Mouse (Mus musculus): ENCODE results near the gene Map2k3.
A peak's percentile ranks its signal among the peaks of the same experiment; 100 is the strongest.
"Not testable (repeated sequence)": the region's sequence is repeated elsewhere in the genome, so short reads cannot be mapped to it uniquely, and the experiment has no call there.

Gene Map2k3

DNA sequence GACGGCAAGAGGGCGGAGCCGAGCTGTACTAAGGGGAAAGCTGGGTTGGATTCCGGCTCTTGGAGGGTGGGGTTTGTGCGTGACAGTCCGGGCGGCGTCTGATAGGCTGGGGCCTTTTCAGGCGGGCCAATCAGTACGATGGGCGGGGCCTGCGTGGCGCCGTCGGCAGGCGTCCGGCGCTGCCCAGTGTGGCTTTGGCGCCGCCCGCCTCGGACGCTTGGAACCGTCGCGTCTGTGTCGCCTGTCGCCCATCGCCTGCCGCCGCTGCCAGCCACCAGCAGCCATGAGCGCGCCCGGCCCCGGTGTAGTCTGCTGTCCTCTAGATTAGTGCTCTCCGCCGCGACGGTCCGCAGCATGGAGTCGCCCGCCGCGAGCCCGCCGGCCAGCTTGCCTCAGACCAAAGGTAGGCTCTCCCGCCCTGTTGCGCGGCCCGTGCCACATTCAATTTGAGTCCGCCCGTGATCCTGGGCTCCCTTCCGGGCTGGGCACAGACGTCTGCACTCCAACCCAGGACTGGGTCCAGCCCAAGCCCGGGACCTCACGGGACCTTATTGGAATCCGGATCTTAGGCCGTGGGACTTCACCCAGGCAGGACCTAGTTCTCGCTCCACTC lies at the start of gene Map2k3:
Map2k3 (plus strand) TSS at position 165 of the 613 bp plus-strand sequence.
- DNase-seq, result peak; percentile 98

DNA sequence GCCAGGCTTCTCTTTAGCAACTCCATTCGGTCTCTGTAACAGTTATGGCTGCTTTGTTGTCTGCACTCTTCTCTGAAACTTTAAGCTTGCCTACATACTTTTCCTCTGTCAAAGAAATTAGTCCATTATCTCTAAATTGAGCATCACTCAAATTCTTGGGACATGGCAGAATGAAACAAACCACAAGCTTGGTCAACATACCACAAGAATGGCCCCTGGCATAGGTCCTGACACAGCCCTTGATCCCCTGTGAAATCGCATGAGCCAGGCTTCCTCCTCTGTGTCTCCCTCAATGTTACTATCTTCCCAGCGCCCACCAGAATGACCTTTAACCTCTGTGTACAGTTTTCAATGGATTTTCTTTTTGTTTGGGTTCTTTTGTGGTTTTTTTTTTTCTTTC lies 49.4 kb upstream of the Map2k3 start:
- DNase-seq, result no peak

DNA sequence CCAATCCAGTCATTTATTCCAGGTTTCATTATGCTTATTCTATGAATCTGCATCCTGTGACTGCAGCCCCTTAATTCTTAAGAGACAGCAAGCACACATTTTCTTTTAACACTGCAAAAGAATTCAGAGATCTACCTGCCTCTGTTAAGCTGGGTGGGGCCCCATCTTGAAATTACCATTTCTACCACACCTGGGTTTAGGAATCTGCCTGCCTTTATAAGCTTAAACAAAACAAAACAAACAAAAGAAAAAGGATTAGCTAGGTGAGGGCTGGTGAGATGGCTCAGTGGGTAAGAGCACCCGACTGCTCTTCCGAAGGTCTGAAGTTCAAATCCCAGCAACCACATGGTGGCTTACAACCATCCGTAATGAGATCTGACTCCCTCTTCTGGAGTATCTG lies 44.8 kb upstream of the Map2k3 start:
- not testable (repeated sequence) for DNase-seq

DNA sequence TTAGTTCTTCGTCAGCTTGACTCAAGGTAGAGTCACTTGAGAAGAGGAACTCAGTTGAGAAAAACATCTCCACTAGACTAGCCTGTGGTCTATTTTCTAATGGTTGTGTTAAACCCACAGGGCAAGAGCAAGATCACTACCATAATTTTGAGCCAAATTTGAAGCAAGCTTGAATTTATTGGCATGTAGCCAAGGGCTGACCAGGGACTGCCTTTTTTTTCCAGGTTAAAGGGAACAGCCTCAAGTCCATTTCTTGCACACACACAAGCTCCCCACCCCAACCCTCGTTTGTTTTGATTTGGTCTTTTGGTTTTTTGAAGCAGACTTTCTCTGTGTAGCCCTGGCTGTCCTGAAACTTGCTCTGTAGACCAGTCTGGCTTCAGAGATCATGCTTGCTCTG lies 42.0 kb upstream of the Map2k3 start:
- no peak for DNase-seq

DNA sequence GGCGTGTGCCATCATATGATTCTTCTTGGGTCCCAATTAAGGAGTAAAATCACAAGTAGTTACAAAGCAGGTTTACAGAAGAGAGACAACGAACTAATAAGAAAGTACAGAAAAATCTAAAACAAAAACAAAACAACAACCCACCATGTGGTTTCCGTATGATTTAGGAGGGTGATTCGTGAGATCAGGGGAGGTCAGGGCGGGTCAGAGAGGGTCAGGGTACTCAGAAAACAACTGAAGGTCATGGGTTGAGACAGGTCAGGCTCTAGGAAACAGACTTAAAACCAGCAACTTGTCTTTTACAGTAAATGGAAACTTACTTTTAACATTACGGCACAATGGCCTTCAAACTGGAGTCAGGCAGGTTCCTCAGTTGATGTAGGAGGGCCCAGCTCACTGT lies 41.5 kb upstream of the Map2k3 start:
- no peak for DNase-seq

DNA sequence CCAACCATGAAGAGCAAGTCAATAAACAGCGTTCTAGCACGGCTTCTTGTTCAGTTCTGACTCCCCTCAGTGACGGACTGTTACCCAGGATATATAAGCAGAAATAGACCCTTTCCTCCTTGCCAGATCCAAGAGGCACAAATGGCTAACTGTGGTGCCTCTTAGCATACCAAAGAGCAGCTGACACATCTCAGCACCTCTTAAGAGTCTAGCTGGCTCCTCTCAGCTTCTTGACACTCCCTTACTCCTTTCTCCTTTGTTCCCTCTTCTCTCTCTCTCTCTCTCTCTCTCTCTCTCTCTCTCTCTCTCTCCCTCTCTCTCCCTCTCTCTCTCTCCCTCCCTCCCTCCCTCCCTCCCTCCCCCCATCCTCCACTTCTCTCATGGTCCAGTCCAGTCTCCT lies 41.1 kb upstream of the Map2k3 start:
- peak in 1 of 2 experiments; percentile 49 for DNase-seq

DNA sequence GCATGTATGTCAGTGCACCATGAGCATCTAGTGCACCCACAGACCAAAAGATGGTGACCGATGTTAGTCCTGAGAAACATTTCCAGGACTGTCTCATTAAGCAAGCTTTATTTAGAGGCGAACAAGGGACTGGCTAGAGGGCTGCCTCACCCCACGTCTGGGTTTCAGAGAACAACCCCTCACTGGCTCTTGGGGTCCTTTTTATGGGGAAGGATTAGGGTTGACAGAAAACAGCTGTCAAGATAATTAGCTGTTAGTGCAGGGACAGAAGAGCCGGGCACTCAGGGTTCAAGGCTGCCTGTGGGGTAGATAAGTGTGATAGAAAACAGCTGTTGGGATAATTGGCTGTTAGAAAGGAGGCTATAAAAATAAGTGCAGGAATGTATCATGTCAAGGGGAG lies 35.9 kb upstream of the Map2k3 start:
- no peak for DNase-seq

DNA sequence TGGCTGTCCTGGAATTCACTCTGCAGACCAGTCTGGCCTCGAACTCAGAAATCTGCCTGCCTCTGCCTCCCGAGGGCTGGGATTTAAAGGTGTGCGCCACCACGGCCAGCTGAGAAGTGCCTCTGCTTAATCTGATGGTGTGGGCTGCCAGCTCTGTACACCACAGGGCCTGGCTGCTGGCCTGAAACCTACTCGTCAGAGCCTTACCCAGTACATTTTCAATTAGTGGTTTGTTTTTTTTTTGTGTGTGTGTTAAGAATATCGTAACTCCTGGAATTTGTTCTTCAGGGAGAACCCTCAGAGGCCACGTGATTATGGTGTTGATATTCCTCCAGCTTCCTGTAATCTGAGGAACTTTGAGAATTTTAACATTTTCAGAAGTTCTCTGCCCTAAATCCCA lies 29.8 kb upstream of the Map2k3 start:
- peak in 1 of 2 experiments; percentile 24 for DNase-seq

DNA sequence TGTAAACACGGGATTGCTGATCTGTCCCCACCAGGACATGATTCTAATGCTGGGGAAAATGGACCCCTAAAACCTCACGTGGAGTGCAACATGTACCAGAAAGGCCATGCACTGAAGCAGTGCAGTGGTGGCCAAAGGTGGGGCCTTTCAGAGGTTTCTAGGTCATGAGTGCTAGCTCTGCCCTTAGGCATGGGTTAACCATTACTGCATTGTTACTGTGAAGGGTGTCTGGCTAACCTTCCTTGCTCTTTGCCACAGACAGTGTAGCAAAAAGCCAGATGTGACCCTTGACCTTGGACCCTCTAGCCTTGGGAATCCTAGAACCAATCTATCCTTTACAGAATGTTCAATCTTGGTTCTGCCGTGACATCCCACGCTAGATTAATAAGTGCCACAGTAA lies 29.3 kb upstream of the Map2k3 start:
- no peak for DNase-seq

DNA sequence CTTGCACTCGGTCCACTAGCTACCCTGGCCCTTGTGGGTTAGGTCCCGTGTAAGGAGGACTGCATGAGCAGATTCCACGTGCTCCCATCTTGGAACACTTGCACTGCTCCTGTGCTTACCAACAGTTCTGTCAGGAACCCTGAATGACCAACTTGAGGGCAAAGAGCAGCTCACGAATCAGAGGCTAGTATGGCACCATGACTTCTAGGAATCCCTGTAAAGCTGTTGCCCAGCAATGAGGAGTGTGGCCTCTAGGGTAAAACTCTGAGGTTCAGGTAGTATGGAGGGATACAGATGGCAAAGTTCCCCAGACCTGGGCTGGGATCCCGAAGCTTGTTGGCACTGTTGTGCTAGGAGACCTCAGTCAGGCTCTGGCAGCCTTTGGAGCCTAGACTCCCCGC lies 28.2 kb upstream of the Map2k3 start:
- no peak for DNase-seq

DNA sequence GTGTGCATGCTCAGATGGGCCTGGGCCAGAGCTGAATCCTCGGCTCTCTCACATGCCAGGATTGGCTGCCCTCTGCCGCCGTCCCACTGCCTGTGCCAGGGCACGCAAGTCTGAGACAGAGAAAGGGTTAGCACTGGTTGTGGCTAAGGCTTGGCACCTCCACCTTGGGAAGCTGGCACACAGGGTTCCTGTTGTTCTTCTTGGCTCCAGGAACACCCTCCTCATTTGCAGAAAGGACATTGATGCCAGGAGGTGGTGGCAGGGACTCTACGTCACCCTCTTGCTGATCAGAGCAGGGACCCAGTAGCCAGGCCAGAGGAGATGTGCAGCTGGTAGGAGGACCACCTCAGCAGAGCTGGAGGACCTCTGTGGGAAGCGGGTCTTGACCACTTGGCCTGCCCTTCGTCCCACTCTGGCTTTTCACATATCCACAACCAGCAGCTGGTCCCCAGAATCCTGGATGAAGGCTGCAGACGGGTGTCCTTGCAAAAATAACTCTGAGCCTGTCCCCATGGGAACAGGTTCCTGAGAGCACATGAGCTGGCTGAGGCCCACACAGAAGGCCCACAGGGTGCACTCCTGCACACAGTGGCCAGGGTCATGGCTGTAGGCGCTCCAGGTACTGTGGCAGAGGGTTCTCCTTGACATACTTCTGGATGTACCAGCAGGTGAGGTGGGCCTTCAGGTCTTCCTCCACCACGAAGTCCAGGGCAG lies 26.3 kb upstream of the Map2k3 start:
- no peak for DNase-seq

DNA sequence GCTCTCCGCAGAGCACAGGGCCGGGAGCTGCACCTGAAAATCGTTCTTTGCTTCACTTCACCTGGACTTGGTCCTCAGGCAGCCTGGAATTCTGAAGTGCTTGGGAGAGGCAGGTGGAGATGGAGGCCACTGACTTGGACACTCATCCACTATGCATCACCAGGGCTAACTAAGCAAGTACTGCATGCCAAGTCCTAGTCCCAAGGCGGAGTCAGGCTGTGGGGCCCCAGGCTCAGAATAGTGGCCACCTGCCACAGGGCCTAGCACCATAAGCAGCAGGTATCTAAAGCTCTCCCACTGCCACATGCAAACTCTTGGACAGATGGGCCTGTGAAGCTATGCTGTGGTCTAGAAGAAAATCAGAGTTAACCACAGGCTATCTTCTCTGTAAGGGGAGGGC lies 25.4 kb upstream of the Map2k3 start:
- no peak for DNase-seq

DNA sequence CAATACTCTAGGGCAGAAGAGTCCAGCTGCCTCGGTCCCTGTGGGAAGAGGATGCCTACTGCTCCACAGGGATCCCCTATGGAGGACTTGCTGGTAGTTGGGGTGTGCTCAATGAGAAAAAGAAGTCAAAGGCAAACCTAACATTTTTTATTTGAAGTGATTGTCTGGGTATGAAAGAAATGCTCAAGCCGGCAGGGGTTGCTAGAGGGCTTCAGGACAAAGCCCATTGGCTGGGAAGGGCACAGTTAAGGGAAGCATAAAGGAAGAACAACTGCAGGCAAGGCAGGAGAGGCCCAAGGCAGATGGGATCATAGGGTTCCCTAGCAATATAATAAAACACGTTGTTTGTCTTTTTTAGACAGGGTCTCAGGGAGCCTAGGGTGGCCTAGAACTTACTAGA lies 23.8 kb upstream of the Map2k3 start:
- DNase-seq, result no peak

DNA sequence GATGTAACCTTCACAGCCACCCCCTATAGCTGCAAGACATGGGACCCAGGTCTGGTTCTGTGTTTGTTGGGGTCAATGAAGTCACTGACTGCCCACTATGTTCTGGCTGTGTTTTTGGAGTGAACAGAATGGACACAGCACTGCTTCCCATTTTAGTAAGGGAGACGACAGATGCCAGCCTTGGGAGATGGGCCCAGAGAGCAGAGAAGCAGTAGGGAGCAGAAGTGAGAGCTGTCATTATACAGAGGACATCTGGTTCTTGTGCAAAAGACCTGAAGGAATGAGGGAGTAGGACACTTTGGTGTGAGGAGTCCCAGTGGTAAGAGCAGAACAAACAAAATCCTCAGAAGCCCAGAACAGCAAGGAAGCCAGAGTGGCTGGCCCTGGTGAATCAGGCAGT lies 22.2 kb upstream of the Map2k3 start:
- no peak for DNase-seq

DNA sequence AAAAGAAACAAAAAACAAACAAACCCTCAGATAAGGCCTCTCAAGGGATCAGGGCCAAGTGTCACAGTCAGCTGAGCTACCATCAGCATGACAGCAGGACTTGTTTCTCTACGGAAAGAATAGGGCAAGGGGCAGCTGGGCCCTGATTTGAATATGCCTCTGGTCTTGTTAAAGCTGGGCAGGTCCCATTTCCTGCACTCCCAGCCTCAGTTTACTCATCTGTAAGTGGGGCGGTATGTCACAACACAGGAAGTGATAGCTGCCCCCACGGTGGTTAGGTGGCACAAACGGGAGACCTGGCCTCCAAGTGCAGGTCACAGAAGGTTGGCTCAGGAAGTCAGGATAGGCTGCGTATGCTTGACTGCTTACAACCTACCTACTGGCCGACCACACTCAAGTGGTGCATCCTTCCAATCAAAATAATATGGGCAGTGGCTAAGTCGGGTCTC lies 19.3 kb upstream of the Map2k3 start:
- DNase-seq, result no peak

DNA sequence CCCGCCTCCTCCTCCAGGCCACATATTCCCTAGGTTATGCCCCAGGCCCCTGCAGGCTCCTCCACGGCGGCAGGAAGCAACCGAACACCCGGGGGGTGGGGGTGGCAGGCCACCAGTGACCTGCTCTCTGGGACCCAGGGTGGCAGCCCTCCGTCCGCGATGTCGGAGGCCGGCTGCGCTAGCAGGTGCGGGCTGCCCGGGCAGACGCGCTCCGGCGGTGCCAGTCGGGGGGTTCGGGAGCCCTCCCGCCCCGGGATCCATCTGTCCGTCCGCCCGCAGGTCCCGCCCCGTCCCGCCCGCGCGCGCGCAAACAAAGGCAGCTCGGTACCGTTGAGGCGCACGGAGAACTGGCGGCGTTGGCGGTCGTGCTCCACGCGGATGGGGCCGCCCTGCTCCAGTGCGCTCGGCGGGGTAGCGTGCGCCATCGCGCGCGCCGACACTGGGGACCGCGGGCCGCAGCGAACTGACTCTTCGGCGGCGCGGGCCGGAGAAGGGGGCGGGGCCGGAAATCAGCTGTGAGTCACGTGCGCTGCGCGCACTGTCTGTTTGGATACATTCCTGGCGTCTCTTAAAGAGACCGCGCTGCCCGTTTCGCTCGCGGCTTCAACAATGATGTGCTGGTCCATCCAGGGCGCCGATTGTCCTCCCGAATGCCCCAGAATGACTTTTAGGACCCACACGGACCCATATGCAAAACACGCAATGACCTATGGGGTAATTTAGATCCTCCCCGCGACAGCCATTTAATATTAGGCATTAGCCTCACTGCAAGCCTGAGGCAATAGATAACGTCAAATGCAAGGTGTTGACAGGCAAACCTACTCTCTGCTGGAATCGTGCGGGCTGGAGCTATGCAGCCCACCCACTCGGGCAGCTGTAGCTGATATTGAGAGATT lies 18.3 kb upstream of the Map2k3 start:
- peak; percentile 90 to 92 for DNase-seq

DNA sequence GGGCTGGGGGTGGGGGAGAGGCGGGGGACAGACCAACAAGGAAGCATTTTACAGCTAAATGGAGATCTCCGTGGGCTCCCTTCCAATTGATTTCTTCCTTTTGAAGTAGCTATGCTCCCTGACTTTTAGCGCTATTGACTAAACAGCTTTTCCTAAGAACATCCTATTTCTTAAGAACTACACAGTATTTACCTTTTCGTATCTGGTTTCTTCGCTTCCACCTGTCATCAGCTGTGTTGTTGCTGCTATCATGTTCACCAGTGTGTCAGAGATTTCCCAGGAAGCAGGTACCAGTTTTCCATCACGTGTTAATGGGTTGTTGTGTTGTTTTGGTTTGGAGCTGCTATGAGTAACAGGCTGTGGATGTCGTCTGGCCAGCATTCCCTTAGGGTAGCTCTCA lies 17.3 kb upstream of the Map2k3 start, which contains the start of gene Natd1:
Natd1 (minus strand) TSS at position 260 of the 400 bp plus-strand sequence.
- no peak for DNase-seq

DNA sequence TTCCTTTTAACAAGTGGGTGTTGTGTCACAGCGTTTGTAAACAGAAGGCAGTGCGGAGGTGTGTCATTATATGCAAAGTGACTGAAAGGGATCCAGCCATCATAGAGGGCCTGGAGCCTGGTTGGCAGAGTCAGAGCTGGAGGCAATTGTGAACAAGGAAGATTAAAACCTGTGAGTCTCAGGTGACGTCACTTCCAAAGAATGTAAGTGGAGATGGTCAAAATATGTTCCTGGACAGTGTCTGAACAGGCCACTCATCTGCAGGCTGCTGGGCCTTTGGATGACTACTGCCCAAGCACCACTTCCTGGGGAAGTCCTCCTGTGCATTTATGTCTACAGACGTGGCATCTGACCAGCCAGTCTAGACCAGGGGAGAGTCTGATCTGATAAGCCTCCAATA lies 16.6 kb upstream of the Map2k3 start:
- no peak for DNase-seq

DNA sequence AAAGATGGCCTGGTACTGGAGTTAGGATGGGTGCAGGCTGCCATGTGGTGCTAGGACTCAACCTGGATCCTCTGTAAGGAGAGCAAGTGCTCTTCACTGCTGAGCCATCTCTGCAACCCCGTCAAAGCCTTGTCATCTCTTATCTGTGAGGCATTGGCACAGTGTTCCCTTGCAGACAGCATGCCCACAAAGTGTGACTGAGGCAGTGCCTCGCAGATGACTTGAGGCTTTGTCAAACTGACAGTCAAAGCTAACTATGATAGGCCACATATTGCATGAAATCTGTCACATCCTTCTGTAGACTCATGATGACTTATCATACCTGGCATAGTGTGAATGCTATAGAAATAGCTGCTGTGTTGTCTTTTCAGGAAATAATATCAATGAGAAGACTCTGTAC lies 11.8 kb upstream of the Map2k3 start:
- no peak for DNase-seq

DNA sequence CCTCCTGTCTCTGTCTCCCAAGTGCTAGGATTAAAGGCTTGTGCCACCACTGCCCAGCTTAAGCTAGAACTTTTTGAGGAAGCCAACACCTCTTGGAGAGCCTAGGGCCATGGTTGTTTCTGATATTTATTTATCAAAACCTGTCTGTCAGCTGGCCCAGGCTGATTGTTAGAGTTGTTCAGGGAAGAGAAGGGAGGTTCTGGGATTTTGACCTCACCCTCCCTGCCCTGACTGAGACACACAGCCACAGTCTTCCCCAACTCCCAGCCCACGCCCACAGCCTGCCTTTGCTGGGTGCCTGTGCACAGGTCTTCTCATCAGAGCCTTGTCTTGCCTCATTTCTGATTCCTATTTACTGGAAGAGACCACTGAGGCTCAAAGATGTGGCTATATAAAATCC lies 9.6 kb upstream of the Map2k3 start:
- no peak for DNase-seq

DNA sequence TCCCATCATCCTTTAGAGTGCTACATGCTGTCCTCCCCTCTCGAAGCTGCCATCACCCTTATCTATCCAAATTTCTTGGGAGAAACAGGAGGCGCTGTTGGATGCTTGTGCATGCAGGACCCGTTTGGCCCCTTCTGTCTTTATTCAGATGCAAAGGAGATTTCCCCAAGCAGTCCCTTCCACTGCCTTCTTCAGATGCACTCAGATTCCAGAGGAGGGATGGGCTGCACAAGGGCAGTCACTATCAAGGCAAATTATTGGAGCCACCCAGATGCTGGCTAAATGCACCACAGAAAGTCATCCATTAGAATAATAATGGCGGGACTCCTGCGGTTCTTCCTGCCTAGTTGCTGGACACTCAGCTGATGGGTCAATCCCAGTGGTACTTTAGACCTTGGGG lies 8.9 kb upstream of the Map2k3 start:
- DNase-seq, result no peak

DNA sequence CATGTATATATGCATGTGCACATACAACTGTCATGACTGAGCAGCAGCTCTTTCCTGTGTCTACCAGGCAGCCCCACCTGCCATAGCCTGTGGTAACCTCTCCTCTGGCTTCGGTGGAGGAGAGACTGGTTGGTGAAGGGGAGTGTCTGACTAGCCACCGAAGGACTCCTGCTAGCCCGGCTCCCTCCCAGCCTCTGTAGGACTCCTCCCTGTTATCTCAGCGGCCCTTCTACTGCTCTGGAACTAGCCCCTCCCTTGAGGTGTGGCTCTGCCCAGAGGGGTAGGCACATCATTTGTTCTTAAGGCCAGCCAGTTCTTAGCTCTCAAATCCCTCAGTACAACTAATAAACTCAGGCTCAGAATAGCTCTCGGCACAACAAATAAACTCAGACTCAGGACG lies 7.3 kb upstream of the Map2k3 start:
- no peak for DNase-seq

DNA sequence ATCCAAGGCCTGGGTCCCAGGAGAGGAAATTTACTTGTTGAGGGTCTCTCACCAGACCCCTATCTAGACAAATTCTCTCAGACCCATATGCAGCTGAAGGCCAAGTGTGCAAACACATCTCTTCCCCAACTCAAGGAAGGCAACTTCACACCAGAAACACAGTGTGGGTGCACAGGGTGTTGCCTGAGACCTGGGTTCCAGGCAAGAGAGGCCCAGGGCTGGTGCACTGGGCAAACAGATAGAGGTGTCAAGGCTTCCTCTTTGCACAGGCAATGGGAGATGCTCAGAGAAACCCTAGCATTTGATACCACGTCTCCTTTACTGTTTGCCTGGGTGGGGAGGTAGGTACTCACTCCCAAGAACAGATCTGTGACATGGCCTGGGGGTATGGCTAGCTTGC lies 6.9 kb upstream of the Map2k3 start:
- DNase-seq, result no peak

DNA sequence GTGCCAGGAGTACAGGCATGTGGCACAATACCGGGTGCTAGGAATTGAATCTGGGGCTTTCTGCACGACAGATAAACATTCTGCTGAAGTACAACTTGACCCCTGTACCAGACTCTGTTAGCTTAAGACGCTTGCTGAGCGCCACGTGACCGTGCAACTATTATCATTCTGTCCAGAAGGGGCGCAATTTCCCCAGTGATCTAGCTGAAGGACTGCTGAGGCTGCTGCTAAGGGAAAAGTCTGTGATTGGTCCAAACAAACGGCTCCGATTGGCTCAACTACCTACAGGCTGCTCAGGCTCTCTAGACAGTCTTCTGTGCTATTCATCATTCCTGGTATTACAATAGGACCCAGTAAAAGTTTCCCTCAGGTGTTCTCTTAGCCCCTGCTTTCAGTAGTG lies 4.6 kb upstream of the Map2k3 start:
- DNase-seq, result peak; percentile 91 to 95
